Mouse (Mus musculus) retina, adult 2 months (tissue): ENCODE measurements around the gene Ttc7.

ENCODE experiments used
- DNase-seq: peaks from one replicate; pipeline ENCODE4 v3.0.0-alpha.2; 2012; ENCODE audit warnings: low read depth, low spot score

Ttc7 gene

DNA sequence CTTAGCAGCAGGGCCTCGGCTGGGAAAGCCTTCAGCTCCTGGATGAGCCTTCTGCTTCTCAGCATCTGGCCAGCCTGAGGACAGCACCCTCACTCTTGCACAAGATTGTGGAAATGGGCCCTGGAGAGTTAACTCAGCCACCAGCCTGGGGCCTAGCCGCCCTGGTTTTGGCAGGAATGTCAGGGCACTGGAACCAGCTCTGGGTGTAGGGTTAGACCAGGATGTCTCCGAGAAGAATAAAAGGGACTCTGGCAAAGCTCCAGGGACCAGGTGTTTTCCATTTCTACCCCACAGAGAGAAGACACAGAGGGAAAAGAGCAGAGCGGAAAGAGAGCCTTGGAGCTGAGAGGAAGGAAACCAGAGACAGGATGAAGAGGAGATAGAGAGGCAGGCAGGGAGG, 84.5 kb downstream of the Ttc7 start:
- no peak for DNase-seq

DNA sequence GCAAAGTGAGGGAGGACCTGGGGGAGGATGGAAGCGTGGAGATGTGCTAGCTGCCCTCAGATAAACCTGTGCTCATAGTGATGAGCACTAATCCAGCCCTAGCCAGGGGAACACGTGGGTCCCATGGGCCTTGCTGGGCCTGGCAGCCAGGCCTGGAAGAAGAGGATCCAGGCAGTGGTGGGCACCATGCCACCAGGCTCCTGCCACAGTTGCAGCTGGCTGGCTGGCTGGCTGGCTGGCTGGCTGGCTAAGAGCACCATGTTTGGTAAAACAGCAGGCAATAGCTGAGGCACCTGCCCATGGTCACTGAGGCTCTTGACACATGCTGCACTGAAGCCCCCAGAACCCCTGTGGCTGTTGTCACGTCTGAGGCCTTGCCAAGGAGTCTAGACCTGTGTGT, 85.0 kb downstream of the Ttc7 start:
- DNase-seq: no peak

DNA sequence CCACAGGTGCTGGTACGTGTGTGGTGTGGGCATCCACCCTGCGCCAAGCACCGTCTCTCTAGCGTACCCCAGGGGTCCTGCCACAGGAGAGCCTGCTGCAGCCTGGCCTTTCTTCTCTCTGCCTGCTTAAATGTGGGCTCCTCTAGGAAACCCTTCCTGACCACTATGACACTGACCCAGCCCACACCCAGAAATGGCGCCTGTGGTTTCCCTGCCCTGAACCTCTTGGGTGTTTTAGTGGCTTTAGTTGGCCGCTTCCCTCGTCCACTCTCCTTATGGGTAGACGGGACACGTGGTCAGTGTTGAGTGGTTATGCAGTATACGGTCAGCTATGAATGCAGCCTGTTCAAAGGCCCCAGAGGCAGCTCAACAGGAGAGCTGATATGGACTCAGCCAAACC, 85.8 kb downstream of the Ttc7 start:
- DNase-seq: no peak

DNA sequence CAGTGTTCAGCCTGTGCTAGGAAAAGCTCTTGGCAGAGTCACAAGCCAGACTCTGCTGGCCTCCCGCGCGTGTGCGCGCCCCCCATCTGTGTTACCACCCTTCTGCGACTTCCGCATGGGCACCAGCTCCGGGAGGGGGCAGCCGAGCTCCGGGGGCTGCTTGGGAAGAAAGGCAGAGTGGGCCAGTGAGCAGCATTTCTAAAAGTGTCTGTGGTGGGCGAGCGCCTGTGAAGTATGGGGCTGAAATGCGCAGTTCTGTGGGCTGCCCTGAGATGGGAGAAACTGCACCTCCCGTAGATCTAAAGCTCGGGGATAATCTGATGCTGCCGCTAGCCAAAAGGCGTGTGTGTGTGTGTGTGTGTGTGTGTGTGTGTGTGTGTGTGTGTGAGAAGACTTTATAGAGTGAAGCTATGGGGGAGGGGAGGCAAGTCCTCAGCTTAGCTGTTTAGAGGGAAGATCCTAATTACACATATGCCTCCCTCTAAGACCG, 86.6 kb downstream of the Ttc7 start:
- DNase-seq: no peak

DNA sequence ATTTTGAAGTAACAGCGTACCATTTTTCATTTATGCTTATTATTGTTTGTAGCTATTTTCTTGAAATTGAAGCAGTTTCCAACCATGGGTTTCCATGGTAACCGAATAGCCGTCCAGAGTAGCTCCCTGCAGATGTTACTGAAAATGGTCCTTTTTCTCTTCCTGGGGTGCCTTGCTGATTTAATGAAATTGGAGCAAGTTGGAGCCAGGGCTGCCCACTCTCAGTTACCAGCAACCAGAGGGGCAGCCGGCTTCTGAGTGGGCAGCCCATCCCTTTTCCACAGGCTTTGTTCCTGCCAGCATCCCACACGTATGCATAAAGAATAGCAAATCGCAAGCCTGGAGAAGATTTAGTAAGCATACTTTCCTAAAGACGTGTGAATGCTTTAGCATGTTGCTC, 89.5 kb downstream of the Ttc7 start:
- no peak for DNase-seq

DNA sequence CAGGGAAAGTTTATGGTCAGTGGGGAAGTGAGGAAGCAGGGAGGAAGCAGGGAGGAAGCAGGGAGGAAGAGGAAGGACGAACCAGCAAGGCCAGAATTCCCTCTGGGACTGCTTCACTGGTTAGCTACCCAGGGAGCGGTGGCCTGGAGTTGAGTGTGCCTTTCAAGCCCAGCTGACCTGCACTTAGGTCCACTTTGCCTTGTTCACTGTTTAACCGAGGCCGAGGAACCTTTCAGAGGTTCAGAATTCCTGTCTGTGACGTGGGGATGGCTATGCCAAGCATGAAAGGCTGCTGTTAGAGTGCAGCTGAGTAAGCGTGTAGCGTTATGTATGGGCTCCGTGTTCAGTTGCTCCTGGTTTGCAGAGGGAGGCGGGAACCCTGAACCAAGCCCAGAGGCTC, 90.6 kb downstream of the Ttc7 start:
- DNase-seq: no peak

DNA sequence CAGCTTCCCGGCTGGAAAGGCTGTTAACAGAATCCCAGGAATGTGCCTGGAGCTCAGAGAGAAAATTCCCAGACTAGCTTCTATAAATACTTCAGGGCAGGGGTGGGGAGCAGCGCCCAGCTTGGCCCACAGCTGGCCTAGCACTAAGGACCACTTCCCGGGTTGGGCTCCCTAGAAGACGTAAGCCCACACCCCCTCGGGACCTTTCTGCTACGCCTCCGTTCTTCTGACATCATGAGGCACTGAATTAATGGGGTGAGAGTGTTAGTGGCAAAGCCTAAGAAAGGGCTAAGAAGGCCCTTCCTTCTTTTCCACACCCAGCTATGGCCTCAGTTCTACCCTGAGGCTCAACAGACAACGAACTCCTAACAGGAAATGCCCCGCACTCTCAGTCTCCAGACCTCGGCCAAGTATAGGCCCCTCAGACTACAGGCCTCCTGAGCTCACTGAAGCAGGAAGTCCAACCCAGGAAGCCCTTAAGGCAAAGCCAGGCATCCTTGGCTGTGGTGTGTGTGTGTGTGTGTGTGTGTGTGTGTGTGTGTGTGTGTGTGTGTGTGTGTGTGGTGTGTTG, 93.3 kb downstream of the Ttc7 start:
- DNase-seq: no peak

DNA sequence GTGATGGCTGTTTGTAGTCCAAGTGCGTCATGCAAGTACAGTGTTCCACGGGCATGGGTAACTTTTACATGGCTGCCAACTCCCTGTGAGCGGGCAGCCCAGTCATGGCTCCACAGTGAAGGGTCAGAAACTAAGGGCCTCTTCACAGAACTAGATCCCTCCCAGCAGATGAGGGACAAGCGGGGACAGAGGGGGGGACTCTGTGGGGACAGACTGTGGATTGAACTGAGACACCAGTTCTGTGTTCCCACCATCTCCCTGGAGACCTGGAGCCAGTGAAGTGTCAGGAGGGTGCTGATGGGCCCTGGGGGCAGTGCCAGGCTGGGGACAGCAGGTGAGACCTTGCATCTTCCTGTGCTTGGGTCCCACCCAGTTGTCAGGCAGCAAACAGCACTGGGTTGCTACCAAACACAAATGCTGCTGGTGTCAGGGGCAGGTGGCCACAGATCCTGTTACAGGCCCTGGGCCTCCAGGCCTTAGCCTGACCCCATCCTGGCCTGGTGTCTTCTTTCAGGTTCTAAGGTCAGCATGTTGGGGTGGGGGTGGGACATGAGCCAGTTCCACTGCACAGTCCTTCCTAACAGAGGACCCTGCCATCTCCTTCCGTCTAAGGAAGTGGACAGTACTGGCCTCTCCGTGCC, 94.3 kb downstream of the Ttc7 start:
- DNase-seq: no peak

DNA sequence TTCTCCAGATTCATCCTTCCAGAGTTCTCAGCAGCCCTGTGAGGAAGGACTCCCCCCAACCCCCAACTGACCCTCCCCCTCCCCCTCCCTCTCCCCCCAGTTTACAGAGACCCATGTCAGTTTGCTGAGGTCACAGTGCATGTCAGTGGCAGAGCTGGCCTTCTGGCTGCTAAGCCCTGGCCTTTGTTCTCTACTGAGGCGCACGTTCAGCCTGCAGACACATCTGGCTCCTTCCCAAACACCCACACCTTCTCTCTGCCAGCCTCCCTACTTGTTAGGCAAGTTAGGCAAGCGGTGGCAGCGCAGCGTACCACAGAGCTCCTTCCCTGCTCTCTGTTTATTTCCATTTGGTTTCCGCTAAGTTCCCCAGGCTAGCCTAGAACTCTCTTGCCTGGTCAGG, 94.8 kb downstream of the Ttc7 start:
- DNase-seq: no peak

DNA sequence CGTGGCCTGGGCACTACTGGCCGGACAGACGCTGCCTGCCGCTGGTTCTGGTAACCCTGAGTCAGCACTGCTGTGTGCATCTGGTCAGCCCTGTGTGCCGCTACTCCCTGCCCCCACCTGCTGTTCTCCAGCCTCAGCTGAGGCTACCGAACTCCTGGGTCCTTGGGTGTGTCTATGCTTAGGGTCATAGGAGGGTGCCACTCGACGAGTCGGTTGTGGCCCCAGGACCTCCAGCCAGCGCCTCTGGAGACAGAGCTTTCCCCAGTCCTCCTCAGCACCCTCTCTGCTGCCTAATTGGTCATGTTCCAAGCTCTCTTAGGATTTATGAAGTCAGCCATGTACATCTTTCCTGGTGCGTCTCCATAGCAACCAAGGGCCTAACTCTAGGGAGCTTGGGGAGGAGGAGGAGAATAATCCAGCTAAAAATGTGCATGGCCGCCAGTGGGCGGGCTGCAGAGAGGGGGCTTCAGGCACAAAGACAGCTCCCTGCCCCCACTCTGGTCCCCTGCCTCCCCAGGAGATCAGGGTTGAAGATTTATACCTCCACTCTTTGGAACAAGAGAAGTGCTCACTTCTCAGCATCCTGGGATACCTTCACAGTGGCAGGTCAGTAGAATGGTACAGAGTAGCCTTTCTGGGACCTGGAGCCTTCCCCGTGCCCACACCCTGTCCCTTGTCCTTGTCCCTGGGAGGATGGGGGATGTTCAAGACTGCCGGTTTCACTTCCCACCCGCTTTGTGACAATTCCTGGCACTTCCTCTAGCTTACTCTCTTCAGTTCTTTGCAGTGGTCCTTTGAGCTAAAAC, 95.9 kb downstream of the Ttc7 start:
- no peak for DNase-seq

DNA sequence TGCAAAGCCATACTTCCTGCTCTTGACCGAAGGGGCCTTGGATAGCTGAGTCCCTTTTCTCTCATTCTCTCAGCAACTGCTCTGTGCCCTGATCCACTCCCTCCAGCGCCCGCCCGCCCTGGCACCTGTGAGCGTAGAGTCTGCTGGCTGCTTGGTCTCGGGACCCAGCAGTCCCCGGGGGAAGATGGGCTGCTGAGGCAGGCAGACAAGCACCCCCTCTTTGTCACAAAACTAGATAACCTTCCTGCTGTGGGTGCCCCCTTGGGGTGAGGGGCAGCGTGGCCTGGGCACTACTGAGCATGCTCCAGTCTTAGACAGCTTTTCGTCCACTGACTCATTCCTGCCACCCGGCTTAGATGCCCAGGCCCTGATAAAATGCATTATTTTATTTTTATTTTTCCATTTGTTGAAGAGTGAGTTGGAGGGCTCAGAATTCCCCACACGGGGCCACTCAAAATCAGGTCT, 96.5 kb downstream of the Ttc7 start:
- DNase-seq: no peak

DNA sequence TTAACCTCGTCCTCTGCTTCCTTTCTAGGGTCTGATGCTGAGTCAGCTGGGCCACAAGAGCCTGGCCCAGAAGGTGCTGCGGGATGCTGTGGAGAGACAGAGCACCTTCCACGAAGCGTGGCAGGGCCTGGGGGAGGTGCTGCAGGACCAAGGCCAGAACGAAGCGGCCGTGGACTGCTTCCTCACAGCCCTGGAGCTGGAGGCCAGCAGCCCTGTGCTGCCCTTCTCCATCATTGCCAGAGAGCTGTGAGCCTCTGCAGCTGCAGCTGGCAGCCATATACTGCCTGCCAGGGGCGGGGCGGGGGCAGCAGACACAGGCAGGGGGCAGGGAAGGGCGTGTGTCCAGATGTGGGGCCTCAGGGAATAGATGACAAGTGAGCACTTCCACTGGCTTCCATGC, 97.1 kb downstream of the Ttc7 start:
- no peak for DNase-seq

DNA sequence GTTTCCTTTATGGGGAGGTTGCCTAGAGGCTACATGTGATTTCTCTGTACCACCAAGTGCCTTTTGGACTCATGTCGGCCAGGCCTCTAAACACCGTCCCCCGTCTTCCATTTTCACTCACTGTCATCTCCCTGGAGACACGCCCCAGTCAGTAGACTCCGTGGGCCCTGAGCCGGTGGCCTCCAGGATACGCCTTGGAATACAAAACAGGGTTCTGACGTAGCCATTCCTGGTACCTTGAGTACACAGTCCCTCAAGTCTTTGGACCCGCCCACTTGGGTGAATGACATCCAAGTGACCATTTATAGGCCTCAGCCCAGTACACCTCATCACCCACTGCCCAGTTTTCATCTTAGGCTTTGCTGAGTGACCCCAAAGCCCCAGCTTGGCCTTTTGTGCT, 98.0 kb downstream of the Ttc7 start:
- DNase-seq: no peak

DNA sequence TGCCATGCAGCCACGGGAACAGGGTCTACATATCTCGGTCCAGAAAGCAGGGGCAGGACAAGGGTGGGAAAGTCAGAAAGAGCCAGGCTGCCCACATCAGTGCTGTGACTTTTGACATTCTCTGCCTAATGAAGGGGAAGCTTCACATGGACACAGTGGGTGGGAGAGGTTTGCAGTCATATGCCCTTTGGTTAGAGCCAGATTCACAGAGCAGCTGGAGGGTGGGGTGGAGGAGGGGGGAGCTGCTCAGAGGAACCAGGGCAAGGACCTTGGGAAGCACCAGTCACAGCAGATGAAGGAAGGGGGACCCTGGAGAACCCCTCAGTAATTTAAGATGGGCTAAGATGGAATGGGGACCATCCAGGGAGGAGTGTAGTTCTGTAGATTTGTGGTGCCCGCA, 103.1 kb downstream of the Ttc7 start:
- DNase-seq: no peak

DNA sequence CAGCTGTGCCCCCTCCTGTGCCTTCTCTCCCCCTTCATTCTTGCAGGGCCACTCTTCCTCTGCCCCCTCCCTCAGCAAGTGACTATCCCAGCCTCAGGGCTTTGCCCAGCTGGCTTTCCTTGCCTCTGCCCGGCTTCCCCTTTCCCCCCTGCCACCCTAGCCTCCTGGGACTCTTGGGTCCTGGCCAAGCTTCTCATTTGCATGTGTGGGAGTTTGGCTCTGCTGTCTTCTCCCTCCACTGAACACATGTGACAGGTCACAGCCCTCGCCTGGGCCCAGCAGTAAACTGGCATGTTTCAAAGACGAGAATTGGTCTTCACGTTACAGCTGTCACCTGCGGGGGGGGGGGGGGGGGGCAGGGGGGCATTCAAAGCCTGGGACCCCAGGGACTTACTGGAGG, 104.4 kb downstream of the Ttc7 start:
- DNase-seq: no peak

DNA sequence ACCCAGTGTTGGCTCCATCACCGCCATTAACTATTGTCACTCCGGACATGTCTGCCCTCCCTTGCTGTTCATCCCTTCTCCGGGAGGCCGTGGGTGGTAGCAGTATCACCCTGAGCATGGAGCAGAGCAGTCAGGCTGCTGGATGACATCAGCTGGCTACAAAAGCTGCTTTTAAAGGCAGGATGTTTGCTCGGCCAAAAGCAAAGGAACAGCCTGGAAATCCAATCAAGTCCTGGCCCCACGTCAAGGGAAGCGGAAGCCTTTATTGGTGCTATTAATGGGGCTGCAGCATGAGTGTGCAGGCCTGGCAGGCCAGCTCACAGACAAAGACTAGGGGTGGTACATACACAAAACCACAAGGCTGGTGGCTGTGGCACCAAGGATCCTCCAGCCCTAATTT, 108.6 kb downstream of the Ttc7 start:
- DNase-seq: no peak

DNA sequence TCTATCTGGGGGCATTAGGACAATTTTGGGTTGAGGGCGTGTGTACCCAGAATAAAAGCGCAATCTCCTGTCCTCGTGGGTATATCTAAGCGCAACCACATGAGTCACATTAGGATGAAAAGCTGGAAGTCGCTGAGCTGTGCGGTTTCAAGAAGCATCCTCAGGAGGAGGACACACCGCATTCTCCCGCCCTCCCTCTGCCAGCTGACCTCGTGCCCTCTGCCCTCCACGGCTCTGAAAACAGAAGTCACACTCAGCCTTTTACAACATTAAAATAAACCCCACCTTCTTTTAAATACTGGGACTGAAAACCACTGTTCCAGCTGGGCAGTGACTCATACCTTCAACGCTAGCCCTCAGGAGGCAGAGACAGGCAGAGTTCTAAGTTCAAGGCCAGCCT, 114.4 kb downstream of the Ttc7 start:
- DNase-seq: no peak

DNA sequence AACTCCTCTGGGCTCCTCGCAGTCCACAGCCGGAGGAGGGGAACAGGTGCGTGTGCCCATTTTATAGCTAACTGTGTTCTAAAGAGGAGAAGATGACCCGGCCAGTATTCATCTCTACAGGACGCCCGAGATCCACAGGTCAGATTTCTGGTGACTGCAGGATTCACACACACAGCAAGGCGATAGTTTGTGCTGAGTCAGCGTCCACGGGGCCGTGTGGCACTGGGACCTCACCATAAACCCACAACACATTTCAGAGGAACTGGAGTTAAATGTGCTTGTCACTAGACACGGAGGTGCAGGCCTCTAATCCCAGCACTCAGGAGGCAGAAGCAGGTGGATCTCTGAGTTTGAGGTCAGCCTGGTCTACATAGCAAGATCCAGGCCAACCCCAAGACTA, 119.8 kb downstream of the Ttc7 start:
- DNase-seq: no peak

DNA sequence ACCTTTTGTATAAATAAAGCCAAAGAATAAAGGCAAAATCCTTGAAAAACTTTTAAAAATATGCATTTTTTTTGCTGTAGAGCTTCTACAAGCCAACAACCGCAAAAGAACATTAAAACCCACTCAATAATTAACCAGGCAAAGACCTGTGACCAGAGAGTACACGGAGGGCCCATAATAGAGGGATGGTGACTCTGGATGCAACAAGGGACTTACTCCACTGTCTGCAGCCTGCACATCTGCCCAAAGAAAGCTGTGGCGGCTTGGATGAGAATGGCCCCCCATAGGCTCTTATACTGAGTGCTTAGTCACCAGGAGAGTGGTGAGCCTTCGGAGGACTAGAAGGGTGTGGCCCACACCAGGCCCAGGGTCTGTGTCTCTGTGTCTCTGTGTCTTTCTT, 120.8 kb downstream of the Ttc7 start:
- no peak for DNase-seq

DNA sequence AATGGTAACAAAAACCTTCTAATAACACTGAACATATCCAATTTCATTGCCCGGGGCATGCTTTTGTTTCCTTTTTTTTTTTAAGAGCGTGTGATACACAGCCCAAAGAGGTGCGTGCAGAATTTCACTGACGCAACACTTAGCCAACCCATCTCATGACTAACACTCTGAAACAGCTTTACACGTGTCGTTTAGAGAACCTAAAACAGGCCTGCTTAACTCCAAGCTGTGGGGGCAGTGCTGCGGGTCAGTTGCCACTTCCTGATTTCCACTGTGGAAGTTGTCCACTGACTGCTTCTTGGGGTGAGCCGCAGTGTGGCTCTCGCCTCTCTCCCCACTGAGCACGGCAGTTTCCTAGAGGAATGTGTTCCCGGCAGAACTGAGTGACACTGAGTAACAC, 122.9 kb downstream of the Ttc7 start:
- DNase-seq: no peak

DNA sequence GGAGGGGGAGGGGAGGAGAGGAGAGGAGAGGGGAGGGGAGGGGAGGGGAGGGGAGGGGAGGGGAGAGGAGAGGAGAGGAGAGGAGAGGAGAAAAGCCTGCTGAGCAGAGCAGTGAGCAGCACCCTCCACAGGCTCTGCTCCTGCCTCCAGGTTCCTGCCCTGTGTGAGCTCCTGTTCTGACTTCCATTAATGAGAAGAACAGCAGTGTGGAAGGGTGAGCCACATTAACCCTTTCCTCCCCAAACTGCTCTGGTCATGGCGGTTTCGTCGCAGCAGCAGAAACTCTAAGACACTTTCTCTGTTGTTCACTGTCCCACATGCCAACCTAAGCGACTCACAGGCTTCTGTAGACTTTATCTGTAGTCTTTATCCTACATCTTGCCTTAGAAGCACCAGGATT, 124.0 kb downstream of the Ttc7 start:
- no peak for DNase-seq

DNA sequence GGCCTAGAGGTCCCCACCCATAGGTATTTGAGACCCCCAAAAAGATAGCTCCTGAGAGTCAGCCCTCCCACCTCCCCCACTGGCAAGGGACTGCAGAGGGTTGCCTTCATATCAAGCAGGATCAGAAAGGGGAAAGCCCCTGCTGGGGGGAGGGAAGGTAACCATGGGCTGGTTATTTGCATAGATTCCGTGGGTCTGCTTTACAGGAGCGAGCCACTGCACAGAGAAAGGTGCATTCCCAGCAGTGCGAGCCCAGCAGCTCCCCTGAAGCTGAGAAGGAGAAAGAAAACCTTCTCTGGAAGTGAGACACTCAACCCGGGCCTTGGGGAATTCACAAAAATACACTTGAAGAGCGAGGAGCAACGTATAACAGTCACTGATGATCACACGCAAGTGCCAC, 135.4 kb downstream of the Ttc7 start:
- no peak for DNase-seq

DNA sequence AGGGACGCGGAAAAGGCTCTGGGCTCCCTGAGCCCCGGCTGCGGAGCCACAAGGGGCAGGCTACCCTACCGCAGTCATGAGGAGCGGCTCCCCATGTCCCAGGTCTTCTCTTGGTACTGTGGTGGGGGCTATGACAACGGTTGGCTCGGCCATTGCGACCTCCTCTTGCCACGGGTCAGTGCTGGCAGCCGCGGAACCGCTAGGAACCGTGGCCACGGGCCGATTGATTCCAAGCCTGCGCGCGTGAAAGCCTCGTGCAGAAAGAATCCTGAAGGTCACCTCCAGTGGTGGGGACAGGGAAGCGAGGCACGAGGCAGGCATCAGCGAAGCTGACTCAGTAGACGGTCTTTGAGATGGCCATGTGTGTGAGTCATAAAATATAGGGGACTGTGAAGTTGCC, 144.8 kb downstream of the Ttc7 start, which contains the start of gene Stpg4:
Gene Stpg4, minus strand, starts transcription at position 231 of the 400 bp plus-strand sequence.
- no peak for DNase-seq
